Mouse (Mus musculus) heart, embryonic 12.5 days (tissue): Measurements from ENCODE around the gene Tmem199. TPM values are rescaled to one million over a fixed set of nuclear protein-coding genes. Genes with fewer than 3 reads are reported as not detected.
"Not testable (repeated sequence)": the region's sequence is repeated elsewhere in the genome, so short reads cannot be mapped to it uniquely, and the experiment has no call there.

Experiments
- ATAC-seq: fragments of 200-750 bp; cut with Nextera tagmentation; 2 replicates; pipeline ENCODE4 v1.8.0; 2017; ENCODE audit warnings: moderate TSS enrichment, moderate library complexity; ENCODE audit not compliant: insufficient number of reproducible peaks, low FRiP score
- H3K27ac ChIP-seq: fragments of 300-500 bp; sonication (generic); 2 replicates; pipeline ENCODE4 v1.5.1; 2016; ENCODE audit warnings: mild to moderate bottlenecking, moderate library complexity; ENCODE audit not compliant: poor library complexity, severe bottlenecking
- H3K27me3 ChIP-seq: fragments of 300-500 bp; sonication (generic); replicated peaks from 2 replicates; pipeline ENCODE4 v1.6.1; 2016; ENCODE audit warnings: mild to moderate bottlenecking, moderate library complexity
- H3K36me3 ChIP-seq: fragments of 300-500 bp; sonication (generic); 2 replicates; pipeline ENCODE4 v1.6.1; 2016; ENCODE audit warnings: mild to moderate bottlenecking, moderate library complexity
- H3K4me1 ChIP-seq: fragments of 300-500 bp; sonication (generic); replicated peaks from 2 replicates; pipeline ENCODE4 v1.6.1; 2016; ENCODE audit warnings: mild to moderate bottlenecking
- H3K4me2 ChIP-seq: fragments of 300-500 bp; sonication (generic); 2 replicates; pipeline ENCODE4 v1.6.1; 2016; ENCODE audit warnings: mild to moderate bottlenecking, moderate library complexity
- H3K4me3 ChIP-seq: fragments of 300-500 bp; sonication (generic); 2 replicates; pipeline ENCODE4 v1.5.1; 2016; ENCODE audit warnings: mild to moderate bottlenecking
- H3K9ac ChIP-seq: fragments of 300-500 bp; sonication (generic); 2 replicates; pipeline ENCODE4 v1.6.1; 2016; ENCODE audit warnings: mild to moderate bottlenecking, moderate library complexity
- H3K9me3 ChIP-seq: fragments of 300-500 bp; sonication (generic); replicated peaks from 2 replicates; pipeline ENCODE4 v1.6.1; 2016; ENCODE audit warnings: mild to moderate bottlenecking, moderate library complexity
- WGBS: fragments of 180-500 bp; shearing (Covaris S2); methylation state at CpG from one replicate; pipeline ENCODE4 v1.1.7; 2016; 5-methylcytosine and 5-hydroxymethylcytosine counted together
- polyA plus RNA-seq: library from polyadenylated mRNA; unstranded; fragments of >200 nt; fragmentation: Nextera tagmentation; extraction: Ambion mirVana; gene quantifications from 2 replicates; pipeline ENCODE4 v1.2.1, GENCODE M21; 2016

Gene Tmem199
- polyA plus RNA-seq, 1 experiment from 2014 or later, result 49.9 TPM

- no peak for ATAC-seq
- Histone ChIP-seq H3K9ac (no peak overlapping the region), H3K4me2 (no peak overlapping the region), H3K27me3 (no peaks in the 10 kb centered on the region), H3K4me3 (no peak overlapping the region), H3K36me3 (peaks cover 53% of the 10 kb centered on the region), H3K4me1 (peaks cover 11% of the 10 kb centered on the region), H3K9me3 (no peaks in the 10 kb centered on the region), H3K27ac (no peak overlapping the region)
- 92% methylated on average over 7 of the region's 7 CpGs for WGBS
These were observed 32.6 kb upstream of the Tmem199 start for GRCm38 (mm10) chr11:78544449-78545111.

- Histone ChIP-seq H3K36me3 (peaks cover 61% of the 10 kb centered on the region), H3K4me3 (no peak overlapping the region)
These were observed 28.4 kb upstream of the Tmem199 start for GRCm38 (mm10) chr11:78540358-78540757.

GRCm38 (mm10) chr11:78536690-78537084, 24.7 kb upstream of the Tmem199 start:
- Histone ChIP-seq H3K4me1 (peaks cover 23% of the 10 kb centered on the region), H3K9me3 (no peaks in the 10 kb centered on the region), H3K27me3 (no peaks in the 10 kb centered on the region), H3K4me3 (peak overlapping the region; percentile 84), H3K36me3 (peaks cover 35% of the 10 kb centered on the region), H3K27ac (peak overlapping the region; percentile 85), H3K9ac (peak overlapping the region; percentile 85), H3K4me2 (peak overlapping the region; percentile 79)
- ATAC-seq, result 0 out of 2 replicates have a peak, but pooled peaks have one; percentile 2
- WGBS, result 2% methylated on average over 14 of the region's 14 CpGs

More at GRCm38 (mm10) chr11:78540358-78540757, 28.4 kb upstream of the Tmem199 start:
- H3K27me3 ChIP-seq, result no peaks in the 10 kb centered on the region
- H3K4me2 ChIP-seq, result no peak overlapping the region
- no peaks in the 10 kb centered on the region for H3K9me3 ChIP-seq
- ATAC-seq, result no peak
- 83% methylated on average over 3 of the region's 3 CpGs for WGBS
- peaks cover 12% of the 10 kb centered on the region for H3K4me1 ChIP-seq
- H3K27ac ChIP-seq, result no peak overlapping the region
- H3K9ac ChIP-seq, result no peak overlapping the region

GRCm38 (mm10) chr11:78536080-78536689, 24.2 kb upstream of the Tmem199 start, which contains the start of the genes Tnfaip1 and Ift20:
TSS of gene Tnfaip1 (minus strand) at chr11:78536332.
TSS of gene Ift20 (plus strand) at chr11:78536361.
- Histone ChIP-seq H3K9ac (peak within 1 kb of the TSS; percentile 87), H3K4me1 (peaks cover 26% of the 10 kb centered on the region), H3K27ac (peak within 1 kb of the TSS; percentile 93), H3K4me3 (peak within 1 kb of the TSS; percentile 84), H3K27me3 (no peaks in the 10 kb centered on the region), H3K9me3 (no peaks in the 10 kb centered on the region), H3K36me3 (peaks cover 32% of the 10 kb centered on the region), H3K4me2 (peak within 1 kb of the TSS; percentile 79)
- ATAC-seq, result peak; percentile 97
- under 1% methylated on average over 52 of the region's 52 CpGs for WGBS

- peak overlapping the region; percentile 79 for H3K4me2 ChIP-seq
- peaks cover 32% of the 10 kb centered on the region for H3K4me1 ChIP-seq
- no peak for ATAC-seq
- peak overlapping the region; percentile 84 for H3K4me3 ChIP-seq
- H3K27ac ChIP-seq, result peak overlapping the region; percentile 93
- H3K36me3 ChIP-seq, result peaks cover 26% of the 10 kb centered on the region
- WGBS, result 1% methylated on average over 23 of the region's 23 CpGs
- H3K27me3 ChIP-seq, result no peaks in the 10 kb centered on the region
- H3K9me3 ChIP-seq, result no peaks in the 10 kb centered on the region
- H3K9ac ChIP-seq, result peak overlapping the region; percentile 87
These were observed 23.6 kb upstream of the Tmem199 start for GRCm38 (mm10) chr11:78535376-78536079.

GRCm38 (mm10) chr11:78534516-78534915, 22.5 kb upstream of the Tmem199 start:
- Histone ChIP-seq H3K4me3 (peak overlapping the region; percentile 84), H3K9ac (peak overlapping the region; percentile 87), H3K4me2 (peak overlapping the region; percentile 79), H3K27ac (peak overlapping the region; percentile 93; the same call in 1 of the 2 replicates), H3K4me1 (peaks cover 36% of the 10 kb centered on the region), H3K36me3 (peaks cover 28% of the 10 kb centered on the region), H3K27me3 (no peaks in the 10 kb centered on the region), H3K9me3 (no peaks in the 10 kb centered on the region)
- ATAC-seq, result no peak
- WGBS, result 87% methylated on average over 4 of the region's 4 CpGs

GRCm38 (mm10) chr11:78531515-78531914, 19.5 kb upstream of the Tmem199 start:
- H3K9ac ChIP-seq, ATAC-seq, H3K4me3 ChIP-seq, H3K4me2 ChIP-seq, H3K27me3 ChIP-seq, H3K9me3 ChIP-seq: not testable (repeated sequence)
- WGBS, result 82% methylated on average over 10 of the region's 10 CpGs
- peaks cover 46% of the 10 kb centered on the region for H3K36me3 ChIP-seq
- peaks cover 24% of the 10 kb centered on the region for H3K4me1 ChIP-seq
- peak overlapping the region; percentile 80 for H3K27ac ChIP-seq

GRCm38 (mm10) chr11:78531046-78531445, 19.1 kb upstream of the Tmem199 start:
- H3K27ac ChIP-seq, result peak overlapping the region; percentile 80
- no peaks in the 10 kb centered on the region for H3K9me3 ChIP-seq
- 0 out of 2 replicates have a peak, but pooled peaks have one; percentile 24 for ATAC-seq
- H3K4me2 ChIP-seq, result peak overlapping the region; percentile 8; the same call in 1 of the 2 replicates
- no peak overlapping the region for H3K4me3 ChIP-seq
- 52% methylated on average over 6 of the region's 6 CpGs for WGBS
- peaks cover 24% of the 10 kb centered on the region for H3K4me1 ChIP-seq
- peaks cover 50% of the 10 kb centered on the region for H3K36me3 ChIP-seq
- H3K9ac ChIP-seq, result 0 out of 2 replicates have a peak overlapping the region, but pooled peaks have one; percentile 39
- no peaks in the 10 kb centered on the region for H3K27me3 ChIP-seq

- H3K9me3 ChIP-seq, result no peaks in the 10 kb centered on the region
- no peak for ATAC-seq
These were observed 18.0 kb upstream of the Tmem199 start for GRCm38 (mm10) chr11:78530001-78530400.

GRCm38 (mm10) chr11:78528714-78529113, 16.7 kb upstream of the Tmem199 start:
- H3K27me3 ChIP-seq, result no peaks in the 10 kb centered on the region
- H3K4me1 ChIP-seq, result peaks cover 13% of the 10 kb centered on the region; the same call in 1 of the 2 replicates
- H3K4me2 ChIP-seq, result no peak overlapping the region
- no peak overlapping the region for H3K27ac ChIP-seq
- ATAC-seq, result no peak
- no peak overlapping the region for H3K4me3 ChIP-seq
- no peak overlapping the region for H3K9ac ChIP-seq
- H3K9me3 ChIP-seq, result no peaks in the 10 kb centered on the region
- WGBS, result 92% methylated on average over 9 of the region's 9 CpGs
- peaks cover 73% of the 10 kb centered on the region for H3K36me3 ChIP-seq

More at GRCm38 (mm10) chr11:78530001-78530400, 18.0 kb upstream of the Tmem199 start:
- no peaks in the 10 kb centered on the region for H3K27me3 ChIP-seq
- H3K27ac ChIP-seq, result peak overlapping the region; percentile 80
- H3K4me1 ChIP-seq, result peaks cover 22% of the 10 kb centered on the region
- no peak overlapping the region for H3K9ac ChIP-seq
- H3K36me3 ChIP-seq, result peaks cover 60% of the 10 kb centered on the region
- H3K4me2 ChIP-seq, result peak overlapping the region; percentile 8; the same call in 1 of the 2 replicates
- no peak overlapping the region for H3K4me3 ChIP-seq
- WGBS, result 87% methylated on average over 12 of the region's 12 CpGs

- no peak overlapping the region for H3K9ac ChIP-seq
- WGBS, result 80% methylated on average over 2 of the region's 2 CpGs
- peaks cover 99% of the 10 kb centered on the region for H3K36me3 ChIP-seq
- H3K4me3 ChIP-seq, result no peak overlapping the region
- peaks cover under 1% of the 10 kb centered on the region; the same call in 1 of the 2 replicates for H3K4me1 ChIP-seq
- no peak overlapping the region for H3K27ac ChIP-seq
- H3K4me2 ChIP-seq, result no peak overlapping the region
- no peak for ATAC-seq
- no peaks in the 10 kb centered on the region for H3K27me3 ChIP-seq
- no peaks in the 10 kb centered on the region for H3K9me3 ChIP-seq
These were observed 12.9 kb upstream of the Tmem199 start for GRCm38 (mm10) chr11:78524838-78525237.
